In genomic region chr15:85735836-85736190, GRCm38 (mm10) we compare ENCODE assay signal across 8 mouse cellular contexts. TPM values are rescaled to one million over a fixed set of nuclear protein-coding genes. Genes with fewer than 3 reads are reported as not detected.
DNase-seq lines count a peak whose midpoint lies in the region; ATAC-seq and TF ChIP-seq lines count a peak whose summit lies in the region.
"Had no signal": no experiment of that assay in that cellular context is flagged by ENCODE, and none has a peak within 500 bp of the region (broad histone marks: within the 10 kb centered on the region; RNA-seq: fewer than 3 reads in every experiment).

No protein-coding gene starts in this region.

- no peaks in the 10 kb centered on the region for H3K36me3 ChIP-seq in lung, embryonic 15.5 days
- H3K36me3 ChIP-seq in forebrain, embryonic 10.5 days (replicated peaks): no peaks in the 10 kb centered on the region
- no peaks in the 10 kb centered on the region for H3K36me3 ChIP-seq in limb, embryonic 12.5 days
- H3K36me3 ChIP-seq in small intestine, adult 2 months (ENCODE audit: control insufficient read depth, insufficient read depth, low read length): peaks cover 2% of the 10 kb centered on the region; the same call in 1 of the 2 replicates

- peaks cover 8% of the 10 kb centered on the region; the same call in 1 of the 2 replicates for H3K4me1 ChIP-seq in lung, embryonic 15.5 days
- H3K4me1 ChIP-seq in forebrain, embryonic 10.5 days: peaks cover 19% of the 10 kb centered on the region
- H3K4me1 ChIP-seq in limb, embryonic 12.5 days (replicated peaks): peaks cover 9% of the 10 kb centered on the region; the same call in 1 of the 2 replicates
- H3K4me1 ChIP-seq in small intestine, adult 2 months (ENCODE audit: control insufficient read depth, insufficient read depth, insufficient read length, low read length): peaks cover 17% of the 10 kb centered on the region

- peaks cover 52% of the 10 kb centered on the region for H3K27me3 ChIP-seq in lung, embryonic 15.5 days
- H3K27me3 ChIP-seq in forebrain, embryonic 10.5 days (ENCODE audit: poor library complexity, severe bottlenecking): peaks cover 97% of the 10 kb centered on the region
- H3K27me3 ChIP-seq in limb, embryonic 12.5 days: peaks cover 78% of the 10 kb centered on the region
- H3K27me3 ChIP-seq in small intestine, adult 2 months (ENCODE audit: control insufficient read depth, insufficient read depth, low read length): no peaks in the 10 kb centered on the region

- no peak for DNase-seq in lung, postnatal 36 days
- DNase-seq in forebrain, embryonic 10.5 days (ENCODE audit: extremely low spot score, low spot score): no peak
- no peak for DNase-seq in embryo, embryonic 9.5 days (ENCODE audit: extremely low spot score)
- DNase-seq in right cerebral cortex, adult 18-20 months: no peak

- TF ChIP-seq POLR2A in small intestine, adult 2 months (IDR thresholded peaks at IDR 0.05; ENCODE audit: low read depth, low read length): no peak

- peak overlapping the region; percentile 58 for H3K9ac ChIP-seq in lung, embryonic 15.5 days
- peak overlapping the region; percentile 67 for H3K9ac ChIP-seq in limb, embryonic 12.5 days (replicated peaks)

- H3K4me3 ChIP-seq in lung, embryonic 15.5 days: peak overlapping the region; percentile 79
- peak overlapping the region; percentile 77 for H3K4me3 ChIP-seq in forebrain, embryonic 10.5 days
- peak overlapping the region; percentile 78 for H3K4me3 ChIP-seq in limb, embryonic 12.5 days (replicated peaks)
- H3K4me3 ChIP-seq in small intestine, adult 2 months (ENCODE audit: low read depth, low read length): peak overlapping the region; percentile 95

- no peak overlapping the region for H3K27ac ChIP-seq in lung, embryonic 15.5 days
- no peak overlapping the region for H3K27ac ChIP-seq in forebrain, embryonic 10.5 days
- no peak overlapping the region for H3K27ac ChIP-seq in limb, embryonic 12.5 days
- H3K27ac ChIP-seq in small intestine, adult 2 months (ENCODE audit: insufficient read depth, low read depth, low read length): peak overlapping the region; percentile 70

- peak overlapping the region; percentile 97 for H3K4me2 ChIP-seq in lung, embryonic 15.5 days
- peak overlapping the region; percentile 86 for H3K4me2 ChIP-seq in limb, embryonic 12.5 days

- under 1% methylated on average over 24 of the region's 25 CpGs for WGBS in lung, embryonic 15.5 days
- WGBS in forebrain, embryonic 10.5 days: 2% methylated on average over 25 of the region's 25 CpGs
- under 1% methylated on average over 25 of the region's 25 CpGs for WGBS in limb, embryonic 12.5 days
- WGBS in small intestine, adult 2 months: under 1% methylated on average over 25 of the region's 25 CpGs

- H3K9me3 ChIP-seq in lung, embryonic 15.5 days: no peaks in the 10 kb centered on the region
- H3K9me3 ChIP-seq in forebrain, embryonic 10.5 days: no peaks in the 10 kb centered on the region
- H3K9me3 ChIP-seq in limb, embryonic 12.5 days: no peaks in the 10 kb centered on the region

- peak; percentile 32 for ATAC-seq in lung, embryonic 15.5 days (ENCODE audit: borderline replicate concordance, extremely low read depth, low FRiP score, low TSS enrichment)
- no peak; the same call in 1 of the 2 replicates for ATAC-seq in limb, embryonic 12.5 days (ENCODE audit: insufficient number of reproducible peaks, insufficient read depth, low FRiP score, low TSS enrichment, low read depth)

- TF ChIP-seq CTCF in small intestine, adult 2 months (IDR thresholded peaks at IDR 0.05; ENCODE audit: extremely low read depth, insufficient read length, insufficient replicate concordance, low read depth, low read length): no peak

RNA-seq across cellular contexts. Expression of gene Ppara, which starts 1.0 kb away (rescaled TPM):
- polyA plus RNA-seq in lung, embryonic 15.5 days (2015; fragmentation: Nextera tagmentation; extraction: Ambion mirVana): 4.3 and 4.9 TPM in 2 replicates
- 0.11 and 0.20 TPM in 2 replicates for polyA plus RNA-seq in forebrain, embryonic 10.5 days (2016; fragmentation: Nextera tagmentation; extraction: Ambion mirVana)
- 1.9 and 2.4 TPM in 2 replicates for polyA plus RNA-seq in limb, embryonic 12.5 days (2016; fragmentation: Nextera tagmentation; extraction: Ambion mirVana)
- 3.7 and 7.2 TPM in 2 replicates for polyA plus RNA-seq in small intestine, adult 2 months (2012; rRNA removed)
- polyA plus RNA-seq: inflammation-experienced regulatory T-cells, adult 6 months had no signal
